Mouse (Mus musculus): ENCODE measurements around the gene Rsrp1.

GRCm38 (mm10) chr4:134954461-134954860 is 31.1 kb downstream of the Rsrp1 start:
- TF ChIP-seq POLR2A (IDR thresholded peaks at IDR 0.05; ENCODE audit: low read depth, low read length) (no peak), CTCF (IDR thresholded peaks at IDR 0.05; ENCODE audit: extremely low read depth, insufficient read depth, insufficient read length, insufficient replicate concordance) (no peak)

Data from spleen, adult 2 months (tissue).